Mouse (Mus musculus) embryonic facial prominence, embryonic 13.5 days (tissue): ENCODE results near the gene Tbc1d32. TPM values are rescaled to one million over a fixed set of nuclear protein-coding genes. Genes with fewer than 3 reads are reported as not detected.

Experiments
- ATAC-seq: fragments of 200-750 bp; cut with Nextera tagmentation; 2 replicates; pipeline ENCODE4 v1.8.0; 2017; ENCODE audit warnings: low read depth; ENCODE audit not compliant: insufficient number of reproducible peaks, insufficient read depth, low FRiP score, low TSS enrichment
- H3K27ac ChIP-seq: fragments of 300-500 bp; sonication (generic); 2 replicates; pipeline ENCODE4 v1.5.1; 2015; ENCODE audit warnings: moderate library complexity, mild to moderate bottlenecking, inconsistent platforms
- H3K27me3 ChIP-seq: fragments of 300-500 bp; sonication (generic); 2 replicates; pipeline ENCODE4 v1.6.1; 2015; ENCODE audit warnings: mild to moderate bottlenecking, inconsistent platforms
- H3K36me3 ChIP-seq: fragments of 300-500 bp; sonication (generic); 2 replicates; pipeline ENCODE4 v1.6.1; 2015; ENCODE audit warnings: mild to moderate bottlenecking, inconsistent platforms
- H3K4me1 ChIP-seq: fragments of 300-500 bp; sonication (generic); 2 replicates; pipeline ENCODE4 v1.6.1; 2015; ENCODE audit warnings: inconsistent platforms
- H3K4me2 ChIP-seq: fragments of 300-500 bp; sonication (generic); 2 replicates; pipeline ENCODE4 v1.6.1; 2015; ENCODE audit warnings: moderate library complexity, mild to moderate bottlenecking, inconsistent platforms
- H3K4me3 ChIP-seq: fragments of 300-500 bp; sonication (generic); 2 replicates; pipeline ENCODE4 v1.5.1; 2015; ENCODE audit warnings: mild to moderate bottlenecking, inconsistent platforms
- H3K9ac ChIP-seq: fragments of 300-500 bp; sonication (generic); 2 replicates; pipeline ENCODE4 v1.6.1; 2015; ENCODE audit warnings: mild to moderate bottlenecking, inconsistent platforms
- H3K9me3 ChIP-seq: fragments of 300-500 bp; sonication (generic); 2 replicates; pipeline ENCODE4 v1.6.1; 2016; ENCODE audit warnings: inconsistent platforms
- WGBS: fragments of 180-500 bp; shearing (Covaris S2); methylation state at CpG from one replicate; pipeline ENCODE4 v1.1.7; 2015; ENCODE audit warnings: mixed read lengths; 5-methylcytosine and 5-hydroxymethylcytosine counted together
- polyA plus RNA-seq: library from polyadenylated mRNA; unstranded; fragments of >200 nt; fragmentation: Nextera tagmentation; extraction: Ambion mirVana; gene quantifications from 2 replicates; pipeline ENCODE4 v1.2.1, GENCODE M21; 2015

Tbc1d32 gene
- polyA plus RNA-seq, 1 experiment from 2014 or later: 3.9 TPM

DNA sequence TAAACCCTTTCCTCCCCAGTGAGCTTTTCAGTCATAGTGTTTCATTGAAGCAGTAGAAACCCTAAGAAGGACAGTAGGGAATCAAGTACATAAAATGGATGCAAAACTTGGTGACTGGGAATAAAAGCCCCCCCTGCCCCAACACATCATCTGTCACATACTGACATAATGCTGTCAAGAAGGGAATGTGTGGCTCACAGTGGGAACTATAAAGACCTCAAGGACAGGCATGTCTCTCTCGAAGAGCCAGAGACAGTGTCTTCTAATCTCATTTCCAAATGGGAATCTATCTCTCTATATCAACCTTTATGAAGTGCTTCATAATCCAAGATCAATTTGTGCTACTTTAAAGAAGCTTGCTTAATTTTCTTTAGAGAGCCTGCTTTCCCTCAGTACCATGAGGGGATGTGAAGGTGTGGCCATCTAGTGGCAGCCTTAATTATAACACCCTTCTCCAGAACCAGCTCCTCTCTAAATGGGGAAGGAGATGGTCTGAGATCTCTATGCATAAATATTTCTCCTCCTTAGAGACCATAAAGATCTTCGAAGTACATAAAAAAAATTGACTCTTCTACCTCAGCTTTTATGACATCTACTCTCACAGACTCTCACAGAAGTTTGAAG, 248.5 kb downstream of the Tbc1d32 start:
- Histone ChIP-seq H3K9me3 (no peaks in the 10 kb centered on the region), H3K27me3 (no peaks in the 10 kb centered on the region), H3K36me3 (no peaks in the 10 kb centered on the region), H3K27ac (no peak overlapping the region), H3K4me1 (no peaks in the 10 kb centered on the region), H3K9ac (no peak overlapping the region), H3K4me3 (no peak overlapping the region), H3K4me2 (no peak overlapping the region)
- 40% methylated on average over 2 of the region's 2 CpGs for WGBS
- ATAC-seq: no peak

GRCm38 (mm10) chr10:55978001-55978400, 250.5 kb downstream of the Tbc1d32 start:
- H3K4me3 ChIP-seq: no peak overlapping the region
- H3K4me1 ChIP-seq: no peaks in the 10 kb centered on the region
- WGBS: 80% methylated on average over 7 of the region's 7 CpGs
- no peak overlapping the region for H3K9ac ChIP-seq
- no peaks in the 10 kb centered on the region for H3K36me3 ChIP-seq
- no peak for ATAC-seq
- no peak overlapping the region for H3K4me2 ChIP-seq
- no peaks in the 10 kb centered on the region for H3K9me3 ChIP-seq
- H3K27me3 ChIP-seq: no peaks in the 10 kb centered on the region
- no peak overlapping the region for H3K27ac ChIP-seq

Other genes with a start within 250 kb of the Tbc1d32 start
- gene Msl3l2, start 121.8 kb downstream of the Tbc1d32 start, polyA plus RNA-seq: 7.9 and 8.4 TPM in 2 replicates
- 309 and 330 TPM in 2 replicates for gene Gja1, start 148.6 kb upstream of the Tbc1d32 start, polyA plus RNA-seq